Mouse (Mus musculus) urinary bladder, adult 18-20 months (tissue): ENCODE results near the gene Duoxa2.
"Not testable (repeated sequence)": the region's sequence is repeated elsewhere in the genome, so short reads cannot be mapped to it uniquely, and the experiment has no call there.

ENCODE experiments used
- DNase-seq, 2 experiments: peaks; one replicate each; pipeline ENCODE4 v3.0.0; 2022; ENCODE audit warnings: low spot score in 2 of 2, mixed read lengths in 2 of 2

Duoxa2 gene

GRCm38 (mm10) chr2:122306184-122306583 lies 7.5 kb downstream of the Duoxa2 start:
- DNase-seq, result peak in 1 of 2 experiments; percentile 76

DNA sequence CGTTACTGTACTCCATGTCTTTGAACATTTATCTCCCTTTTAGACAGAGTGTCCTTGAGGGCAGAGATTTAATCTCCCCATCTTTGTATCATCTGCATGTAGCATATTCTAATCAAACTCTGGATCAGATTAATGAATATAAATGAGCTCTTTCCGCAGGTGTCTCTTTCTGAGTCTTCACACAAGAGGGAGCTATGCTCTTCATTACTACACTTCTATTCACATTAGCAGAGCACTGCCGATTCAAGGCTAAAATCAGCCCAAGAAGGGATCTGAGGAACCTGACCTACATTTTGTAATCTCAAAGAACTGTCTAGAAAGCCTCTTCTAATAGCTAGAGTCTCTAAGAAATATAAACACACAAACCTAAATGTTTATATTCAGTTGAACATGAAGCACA lies 10.9 kb downstream of the Duoxa2 start:
- no peak for DNase-seq

- DNase-seq, result no peak
Observed at GRCm38 (mm10) chr2:122311561-122311960, 12.9 kb downstream of the Duoxa2 start.

DNA sequence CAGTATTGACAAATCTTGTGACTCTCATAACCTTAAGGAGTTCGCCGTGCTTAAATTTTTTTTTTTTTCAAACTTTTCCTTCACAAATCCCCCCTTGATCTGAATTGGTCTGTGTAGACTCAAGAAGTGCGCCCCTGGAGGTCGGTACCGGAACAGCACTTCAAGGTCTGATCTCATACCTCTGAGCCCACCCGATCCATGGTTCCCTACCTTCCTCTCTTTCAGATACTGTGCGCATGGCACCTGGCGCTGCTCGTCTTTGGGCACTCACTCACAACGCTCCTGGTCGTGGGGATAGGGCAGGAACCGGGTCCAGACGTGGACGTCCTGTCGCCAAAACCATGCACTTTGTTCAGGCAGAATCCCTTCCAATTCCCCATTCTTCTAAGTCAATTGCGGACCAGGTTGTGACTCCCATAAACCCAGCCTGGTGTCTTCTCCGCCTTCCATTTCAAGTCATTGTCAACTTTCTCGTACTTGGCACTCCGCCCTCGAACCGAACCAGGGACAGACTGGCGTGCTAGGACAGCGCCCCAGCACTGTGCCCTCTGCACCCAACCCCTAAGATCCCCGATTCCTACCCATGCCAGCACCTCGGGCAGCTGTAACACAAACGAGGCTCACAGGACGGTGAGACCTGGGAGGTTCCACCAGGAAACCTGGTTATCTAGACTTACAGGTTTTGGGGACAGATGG lies 14.2 kb downstream of the Duoxa2 start:
- DNase-seq, result peak; percentile 43 to 70

DNA sequence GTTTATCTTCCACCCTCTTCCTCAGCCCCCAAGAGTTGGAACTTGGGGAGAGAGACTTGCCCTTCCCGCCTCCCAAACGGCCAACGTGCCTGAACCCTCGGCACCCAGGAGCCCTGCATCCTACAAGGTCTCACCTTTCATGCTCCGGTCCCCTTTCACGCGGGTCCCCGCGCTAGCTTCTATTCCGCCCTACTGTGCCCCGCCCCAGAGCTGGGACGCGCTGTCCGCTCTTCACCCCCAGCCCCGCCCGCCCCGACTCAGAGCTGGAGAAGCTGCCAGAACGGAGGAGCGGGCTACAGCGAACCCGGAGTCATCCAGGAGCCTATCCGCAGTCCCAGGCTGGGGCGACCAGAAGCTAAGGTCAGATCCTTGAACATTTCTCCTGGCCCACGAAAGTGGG lies 14.8 kb downstream of the Duoxa2 start, which contains the start of gene Duoxa1:
Gene Duoxa1 (minus strand): TSS at position 195 of the 400 bp plus-strand sequence.
- no peak for DNase-seq

DNA sequence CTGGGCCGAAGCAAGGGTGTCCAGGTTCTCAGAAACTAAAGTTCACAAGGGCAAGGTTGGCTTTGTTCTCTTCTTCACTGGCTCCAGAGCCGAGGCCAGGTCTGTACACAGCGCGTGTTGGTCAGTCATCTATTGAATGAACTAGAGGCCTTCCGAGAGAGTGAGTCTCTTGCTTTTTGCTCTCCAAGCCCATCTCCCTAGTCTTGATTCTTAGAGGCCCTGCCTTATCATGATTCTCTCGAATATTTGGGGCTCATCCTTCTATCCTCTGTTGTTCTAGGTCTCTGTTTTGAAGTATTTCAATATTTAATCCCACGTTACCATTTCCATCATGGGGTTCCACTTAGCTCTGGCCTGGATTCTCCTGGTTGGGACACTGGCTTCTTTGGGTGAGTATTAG lies 16.7 kb downstream of the Duoxa2 start, which contains the start of gene Duox1:
Gene Duox1 (plus strand): TSS at position 301 of the 400 bp plus-strand sequence.
- no peak for DNase-seq

GRCm38 (mm10) chr2:122317384-122317783 lies 18.7 kb downstream of the Duoxa2 start:
- no peak for DNase-seq

- DNase-seq, result no peak
Observed at GRCm38 (mm10) chr2:122323960-122324359, 25.3 kb downstream of the Duoxa2 start.

DNA sequence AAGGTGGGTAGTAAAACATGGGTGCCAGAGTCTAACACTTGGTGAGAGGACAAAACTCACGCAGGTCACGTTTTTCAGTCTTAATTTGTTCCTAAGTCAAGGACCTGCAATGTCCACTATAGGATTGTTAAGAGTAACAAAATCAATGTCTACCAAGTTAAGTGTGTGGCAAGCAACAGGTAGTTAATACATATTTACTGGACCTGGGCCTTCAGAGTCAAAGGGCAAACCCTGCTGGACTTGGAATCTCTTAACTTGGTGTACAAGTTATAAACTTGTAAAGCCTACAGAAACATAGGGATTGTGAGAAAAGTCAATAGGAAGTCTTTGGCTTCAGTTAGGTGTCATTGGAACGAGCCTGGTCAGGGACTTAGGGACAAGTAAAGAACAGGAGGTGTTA lies 25.9 kb downstream of the Duoxa2 start:
- DNase-seq, result no peak

DNA sequence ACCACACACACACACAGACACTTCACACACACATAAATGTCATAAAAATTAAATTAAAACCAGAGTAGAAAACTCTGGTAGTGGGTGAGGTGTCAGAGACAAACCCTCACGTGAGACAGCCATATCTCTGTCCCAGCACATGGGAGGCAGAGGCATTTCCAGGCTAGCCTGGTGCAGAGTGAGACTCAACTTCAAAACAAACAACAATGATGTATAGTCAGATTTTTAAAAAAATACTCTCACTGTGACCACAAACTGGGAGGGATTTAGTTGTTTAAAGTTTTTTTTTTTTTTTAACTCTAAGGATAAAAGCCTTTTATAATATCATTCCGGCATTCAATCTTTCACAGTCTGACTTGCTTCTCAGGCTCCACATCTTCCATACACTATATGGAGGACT lies 26.7 kb downstream of the Duoxa2 start:
- DNase-seq, result no peak

- DNase-seq, result no peak
Observed at GRCm38 (mm10) chr2:122327986-122328385, 29.3 kb downstream of the Duoxa2 start.

GRCm38 (mm10) chr2:122330317-122330716 lies 31.6 kb downstream of the Duoxa2 start:
- not testable (repeated sequence) for DNase-seq

- DNase-seq, result peak in 1 of 2 experiments; percentile 34
Observed at GRCm38 (mm10) chr2:122332222-122332621, 33.5 kb downstream of the Duoxa2 start.

- DNase-seq, result peak; percentile 20 to 28
Observed at GRCm38 (mm10) chr2:122334170-122334569, 35.5 kb downstream of the Duoxa2 start.

DNA sequence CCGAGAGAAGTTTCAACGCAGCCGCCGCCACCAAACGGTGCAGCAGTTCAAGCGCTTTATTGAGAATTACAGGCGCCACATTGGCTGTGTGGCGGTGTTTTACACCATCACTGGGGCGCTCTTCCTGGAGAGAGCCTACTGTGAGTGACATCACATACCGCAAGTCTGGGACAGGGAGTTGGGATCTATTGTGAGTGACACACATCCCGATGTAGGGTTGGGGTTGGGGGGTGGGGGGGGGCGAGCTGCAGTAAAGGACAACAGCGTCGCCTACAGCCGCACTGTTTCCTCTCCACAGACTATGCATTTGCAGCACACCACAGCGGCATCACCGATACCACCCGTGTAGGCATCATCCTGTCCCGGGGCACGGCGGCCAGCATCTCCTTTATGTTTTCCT lies 38.6 kb downstream of the Duoxa2 start:
- no peak for DNase-seq

- peak; percentile 41 to 69 for DNase-seq
Observed at GRCm38 (mm10) chr2:122345106-122345893, 46.6 kb downstream of the Duoxa2 start.

DNA sequence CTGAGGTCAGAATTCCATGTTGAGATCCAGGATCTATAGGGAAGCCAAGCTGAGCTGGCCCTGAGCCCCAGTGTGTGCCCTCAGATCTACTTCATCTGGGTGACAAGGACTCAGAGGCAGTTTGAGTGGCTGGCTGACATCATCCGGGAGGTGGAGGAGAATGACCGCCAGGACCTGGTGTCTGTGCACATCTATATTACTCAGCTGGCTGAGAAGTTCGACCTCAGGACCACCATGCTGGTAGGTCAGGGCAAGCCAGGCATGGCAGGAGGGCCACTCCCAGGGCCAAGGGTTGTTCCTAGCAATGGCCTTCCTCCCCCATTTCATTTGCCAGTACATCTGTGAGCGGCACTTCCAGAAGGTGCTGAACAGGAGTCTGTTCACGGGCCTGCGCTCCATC lies 47.5 kb downstream of the Duoxa2 start:
- DNase-seq, result not testable (repeated sequence)

DNA sequence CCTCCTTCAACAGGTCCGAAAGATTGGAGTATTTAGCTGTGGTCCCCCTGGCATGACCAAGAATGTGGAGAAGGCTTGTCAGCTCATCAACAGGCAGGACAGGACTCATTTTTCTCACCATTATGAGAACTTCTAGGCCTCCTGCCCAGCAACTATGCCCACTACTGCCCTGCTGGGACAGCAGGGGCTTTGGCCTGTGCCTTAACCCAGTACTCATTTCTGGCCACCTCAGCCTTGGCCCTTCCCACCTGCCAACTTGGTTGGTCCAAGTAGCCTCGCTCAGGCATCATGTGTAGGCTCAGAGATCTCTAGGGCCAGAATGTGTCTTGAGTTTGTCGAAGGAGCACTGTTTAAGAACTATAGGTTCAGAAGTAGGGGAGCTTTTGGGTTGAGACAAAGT lies 48.6 kb downstream of the Duoxa2 start:
- DNase-seq, result no peak

- peak; percentile 82 to 90 for DNase-seq
Observed at GRCm38 (mm10) chr2:122348531-122349131, 49.9 kb downstream of the Duoxa2 start.

- peak in 1 of 2 experiments; percentile 41 for DNase-seq
Observed at GRCm38 (mm10) chr2:122349136-122349785, 50.6 kb downstream of the Duoxa2 start.

DNA sequence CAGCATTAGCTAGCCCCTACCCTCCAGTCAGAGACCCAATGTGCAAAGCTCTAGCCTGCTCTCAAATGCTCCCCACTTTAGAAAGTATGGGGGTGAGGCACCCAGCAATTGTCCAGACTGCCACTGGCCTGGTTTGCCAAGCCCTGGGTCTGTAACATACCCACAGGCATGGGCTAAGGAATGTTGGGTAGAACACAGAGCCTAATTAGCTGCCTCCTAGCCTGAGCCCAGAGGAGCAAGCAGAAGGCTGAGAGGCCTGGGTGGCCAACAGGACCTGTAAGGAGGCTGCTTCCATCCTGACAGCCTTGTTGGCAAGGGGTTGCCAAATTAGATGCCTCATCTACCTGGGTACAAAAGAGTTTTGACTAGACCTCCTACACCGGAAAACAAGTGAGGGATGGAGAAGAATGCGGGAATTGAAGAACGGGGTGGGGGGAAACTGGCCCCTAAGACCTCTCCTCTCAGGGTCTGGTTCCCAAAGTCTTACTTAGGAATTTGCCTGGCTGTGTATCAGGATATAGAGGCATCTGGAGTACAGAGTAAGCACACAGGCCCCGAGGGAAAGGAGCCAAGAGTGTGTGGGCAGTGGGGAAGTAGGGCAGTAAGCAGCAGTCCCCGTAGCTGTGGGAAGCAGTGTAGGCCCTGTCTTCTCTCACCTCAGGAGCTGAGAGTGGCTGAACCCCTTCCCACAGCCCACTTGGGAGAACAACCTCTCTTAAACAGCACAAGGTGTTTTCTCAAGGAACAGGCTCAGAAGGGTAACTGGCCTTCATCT lies 52.6 kb downstream of the Duoxa2 start:
- no peak for DNase-seq
